Mouse (Mus musculus): ENCODE results near the gene Fancg.

GRCm38 (mm10) chr4:42988296-42988695, 22.0 kb downstream of the Fancg start:
- TF ChIP-seq CTCF (IDR thresholded peaks at IDR 0.05; ENCODE audit: borderline replicate concordance, insufficient read depth, low read depth, low read length) (no peak), POLR2A (IDR thresholded peaks at IDR 0.05; ENCODE audit: borderline replicate concordance, insufficient read depth, low read length) (no peak)

All from cerebellum, adult 2 months (tissue).